Mouse (Mus musculus): ENCODE measurements at regions not wholly inside any gene's neighbourhood (a gene's known extent, or its start where the extent isn't known, plus 50 kb on each side); places are given as distances from the start of the nearest gene placed in this dataset.

- DNase-seq (ENCODE audit: low read depth, low spot score): no peak
Measured at GRCm38 (mm10) chr10:17074402-17075027, 648.5 kb upstream of the Cited2 start.

- DNase-seq (ENCODE audit: low read depth, low spot score): peak; percentile 11
Measured at GRCm38 (mm10) chr10:17075147-17075546, 647.9 kb upstream of the Cited2 start.

GRCm38 (mm10) chr10:17075576-17075975 lies 647.4 kb upstream of the Cited2 start:
- DNase-seq (ENCODE audit: low read depth, low spot score): no peak

- DNase-seq (ENCODE audit: low read depth, low spot score): no peak
Measured at GRCm38 (mm10) chr10:17076186-17076585, 646.8 kb upstream of the Cited2 start.

GRCm38 (mm10) chr10:17077580-17077979 lies 645.4 kb upstream of the Cited2 start:
- DNase-seq (ENCODE audit: low read depth, low spot score): no peak

DNA sequence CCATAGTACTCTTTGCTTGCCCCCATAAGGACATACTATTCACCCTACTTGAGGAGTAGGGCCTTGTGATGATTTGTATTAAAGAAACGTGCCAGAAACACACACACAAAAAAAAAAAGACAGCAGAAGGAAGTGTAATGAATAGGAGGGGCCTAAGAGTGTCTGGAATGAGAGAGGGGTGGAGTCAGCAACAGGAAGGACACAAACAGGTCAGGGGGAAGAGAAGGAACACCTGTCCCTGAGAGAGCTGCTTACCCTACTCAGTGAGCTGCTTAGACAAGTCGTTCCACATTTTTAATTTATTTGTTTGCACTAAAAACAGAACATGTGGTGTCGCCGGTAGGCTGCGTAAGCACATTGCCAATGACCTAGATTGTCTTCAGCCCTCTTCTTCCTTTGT lies 642.2 kb upstream of the Cited2 start:
- no peak for DNase-seq (ENCODE audit: low read depth, low spot score)

DNA sequence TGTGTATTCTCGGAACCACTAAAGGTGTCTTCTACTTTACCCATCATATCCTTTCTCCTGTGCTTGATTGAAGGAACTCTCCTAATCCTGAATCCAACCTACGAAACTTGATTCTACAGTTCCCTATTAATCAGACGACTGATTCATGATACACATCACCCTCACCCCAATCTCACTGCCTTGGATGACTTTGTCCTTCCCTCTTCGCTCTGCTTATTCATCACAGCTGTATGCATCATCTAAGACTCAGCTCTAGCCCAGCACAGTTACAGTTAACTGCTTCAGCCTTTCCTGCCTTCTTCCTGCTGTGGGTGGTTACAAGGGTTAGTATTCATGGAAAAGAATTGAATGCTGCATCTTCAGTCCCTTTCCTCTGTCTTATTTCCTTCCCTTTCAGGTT lies 640.1 kb upstream of the Cited2 start:
- no peak for DNase-seq (ENCODE audit: low read depth, low spot score)

DNA sequence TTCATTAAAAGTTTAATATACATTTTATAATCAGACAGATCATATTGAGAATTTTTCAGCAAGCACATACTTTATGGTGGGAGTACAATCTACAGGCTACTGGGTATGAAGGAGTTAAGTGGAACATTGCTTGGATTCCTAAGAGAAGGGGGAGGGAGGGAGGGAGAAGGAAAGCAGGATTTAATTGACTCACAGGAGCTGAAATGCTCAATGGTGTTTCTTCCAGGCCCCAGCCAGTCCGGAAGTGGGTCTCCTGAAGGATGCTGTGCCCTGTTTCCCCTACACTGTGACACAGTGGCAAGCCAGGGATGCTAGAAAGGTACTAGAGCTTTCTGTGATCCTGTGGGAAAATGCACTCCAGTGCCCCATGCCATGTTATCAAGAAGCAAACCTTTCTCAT lies 621.0 kb upstream of the Cited2 start:
- DNase-seq (ENCODE audit: low read depth, low spot score): no peak

DNA sequence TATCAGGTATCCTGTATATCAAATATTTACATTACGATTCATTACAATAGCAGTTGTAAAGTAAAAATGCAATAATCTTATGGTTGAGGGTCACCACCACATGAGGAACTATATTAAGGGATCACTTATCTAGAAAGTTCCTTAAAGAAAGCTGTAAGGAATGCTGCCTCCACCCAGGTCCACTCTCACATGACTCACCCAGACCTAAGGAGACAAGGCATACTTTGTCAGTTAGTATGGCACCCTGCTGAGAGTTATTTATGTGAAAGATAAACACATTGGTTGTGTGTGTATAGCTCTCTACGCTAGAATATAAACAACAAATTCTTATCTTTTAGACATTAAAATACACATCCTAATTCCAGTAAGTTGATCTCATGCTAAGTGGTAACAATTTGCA lies 619.6 kb upstream of the Cited2 start:
- no peak for DNase-seq (ENCODE audit: low read depth, low spot score)

- no peak for DNase-seq (ENCODE audit: low read depth, low spot score)
Measured at GRCm38 (mm10) chr10:17106831-17107230, 616.2 kb upstream of the Cited2 start.

DNA sequence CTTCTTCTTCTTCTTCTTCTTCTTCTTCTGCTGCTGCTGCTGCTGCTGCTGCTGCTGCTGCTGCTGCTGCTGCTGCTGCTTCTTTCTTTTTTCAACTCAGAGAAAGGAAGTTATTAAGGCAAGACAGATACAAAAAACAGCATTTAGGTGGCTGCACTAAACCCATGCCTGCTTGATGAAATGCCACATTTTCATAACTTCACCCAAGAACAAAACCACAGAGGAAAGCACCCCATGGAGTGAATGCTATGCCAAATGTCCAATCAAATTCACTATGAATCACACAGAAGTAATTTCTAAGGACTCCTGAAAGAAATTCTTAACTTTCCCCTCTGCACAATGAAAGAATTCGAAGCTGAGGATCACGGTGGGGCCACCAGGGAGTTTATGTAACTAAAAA lies 611.9 kb upstream of the Cited2 start:
- no peak for DNase-seq (ENCODE audit: low read depth, low spot score)

DNA sequence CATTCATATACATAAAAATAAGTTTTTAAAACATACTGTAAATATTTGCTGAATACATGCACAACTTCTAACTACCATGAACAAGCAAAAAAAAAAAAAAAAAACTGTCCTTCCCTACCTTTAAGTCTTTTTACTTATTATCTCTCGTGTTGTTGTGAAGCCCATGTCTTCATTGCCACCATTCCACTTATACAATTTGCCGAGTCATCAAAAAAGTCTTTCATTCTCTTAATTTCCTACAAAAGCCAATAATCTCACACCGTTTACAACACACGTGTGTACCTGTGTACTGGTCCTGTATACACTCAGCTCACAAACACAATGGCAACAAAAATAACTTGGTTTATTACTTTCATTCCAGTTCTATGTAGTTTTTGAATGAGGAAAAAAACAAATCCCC lies 608.2 kb upstream of the Cited2 start:
- DNase-seq (ENCODE audit: low read depth, low spot score): no peak

DNA sequence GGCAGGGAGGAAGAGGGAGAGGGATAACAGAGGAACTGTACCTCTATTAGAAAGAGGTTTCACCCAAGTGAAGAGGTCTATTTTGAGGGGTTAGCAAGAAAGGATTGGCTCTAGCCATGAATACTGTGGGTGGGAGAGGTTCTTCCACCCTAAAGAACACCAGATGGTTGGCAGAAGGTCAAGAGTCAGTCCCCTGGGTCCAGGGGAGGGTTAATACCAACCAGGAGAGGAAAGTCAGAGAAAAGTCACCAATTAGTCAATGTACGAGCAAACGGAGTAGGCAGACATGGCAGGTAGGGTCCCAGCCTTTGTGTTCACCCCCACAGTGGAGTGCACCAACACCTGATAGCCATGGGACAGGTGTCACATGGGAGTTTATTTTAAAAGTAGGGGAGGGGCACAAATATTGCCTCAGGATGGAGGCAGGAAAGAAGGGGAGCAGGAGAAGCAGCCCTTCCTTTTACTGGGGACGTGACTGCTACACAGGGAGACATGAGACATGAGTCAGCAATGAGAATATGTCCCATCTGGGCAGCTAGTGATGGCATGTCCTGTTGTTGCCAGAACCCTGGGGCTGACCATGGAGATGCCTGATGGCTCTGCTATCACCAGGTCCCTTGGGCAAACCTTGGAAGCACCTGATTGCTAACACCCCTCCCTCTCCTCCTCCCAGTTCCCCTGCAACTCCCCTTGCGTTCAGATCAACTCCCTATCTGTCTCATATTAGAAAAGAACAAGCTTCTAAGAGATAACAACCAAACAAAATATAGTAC lies 593.4 kb upstream of the Cited2 start:
- DNase-seq (ENCODE audit: low read depth, low spot score): no peak

DNA sequence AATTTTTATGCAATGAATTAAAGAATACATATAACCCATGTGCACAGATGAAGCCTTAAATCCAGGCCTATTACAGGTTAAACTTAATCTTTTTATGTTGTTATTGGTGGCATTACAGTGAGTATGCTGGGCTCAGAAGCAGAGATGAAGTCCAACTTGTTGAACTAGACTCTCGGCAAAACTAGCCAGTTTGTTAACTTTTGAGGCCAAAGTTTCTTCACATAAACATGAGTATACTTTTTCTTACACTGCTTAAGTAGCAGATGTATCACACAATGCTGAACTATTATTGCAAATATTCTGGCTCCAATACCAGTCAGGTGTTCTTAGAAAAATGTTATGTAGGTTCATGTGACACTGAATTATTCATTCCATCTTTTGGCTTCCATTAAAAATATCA lies 592.4 kb upstream of the Cited2 start:
- DNase-seq (ENCODE audit: low read depth, low spot score): no peak

- peak; percentile 13 for DNase-seq (ENCODE audit: low read depth, low spot score)
Measured at GRCm38 (mm10) chr10:17131763-17132162, 591.3 kb upstream of the Cited2 start.

GRCm38 (mm10) chr10:17175385-17175784 lies 547.6 kb upstream of the Cited2 start:
- DNase-seq (ENCODE audit: low read depth, low spot score): no peak

DNA sequence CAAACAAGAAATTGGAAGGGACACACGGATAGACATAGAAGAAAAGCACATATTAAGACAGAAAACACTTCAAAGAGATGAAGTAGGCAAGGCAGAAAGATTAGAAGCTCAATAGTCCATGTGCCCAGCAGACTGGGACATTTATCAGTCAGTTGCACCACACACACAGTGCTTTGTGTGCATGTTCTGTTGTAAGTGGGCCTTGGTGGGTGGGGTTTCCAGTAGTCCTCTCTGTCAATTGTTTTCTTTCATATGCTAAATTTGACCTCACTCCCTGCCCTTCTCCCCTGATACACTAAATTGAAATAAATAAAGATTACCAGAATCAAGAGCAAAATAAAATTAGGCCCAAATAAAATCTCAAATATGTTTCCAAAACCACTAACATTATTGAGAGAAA lies 546.0 kb upstream of the Cited2 start:
- DNase-seq (ENCODE audit: low read depth, low spot score): no peak

GRCm38 (mm10) chr10:17177503-17178278 lies 545.3 kb upstream of the Cited2 start:
- no peak for DNase-seq (ENCODE audit: low read depth, low spot score)

DNA sequence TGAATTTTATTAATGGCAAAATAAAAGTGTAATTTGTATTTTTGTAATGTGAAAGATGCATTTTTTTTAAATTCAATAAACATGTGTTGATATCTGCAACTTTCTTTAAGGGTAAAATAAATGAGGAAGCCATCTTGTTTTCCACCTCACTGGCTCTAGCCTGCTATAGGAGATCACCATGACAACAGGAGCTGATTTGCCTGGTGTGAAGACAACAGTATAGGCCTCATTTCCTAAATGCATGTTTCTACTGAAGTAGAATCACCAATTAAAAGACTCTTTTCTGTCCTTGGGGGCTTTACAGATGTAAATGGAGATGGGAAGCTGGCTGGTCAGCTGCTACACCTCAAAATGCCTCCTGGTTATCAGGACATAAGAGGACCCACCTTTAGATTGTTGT lies 544.4 kb upstream of the Cited2 start:
- no peak for DNase-seq (ENCODE audit: low read depth, low spot score)

- DNase-seq (ENCODE audit: low read depth, low spot score): no peak
Measured at GRCm38 (mm10) chr10:17184418-17184817, 538.6 kb upstream of the Cited2 start.

- DNase-seq (ENCODE audit: low read depth, low spot score): no peak
Measured at GRCm38 (mm10) chr10:17196205-17196604, 526.8 kb upstream of the Cited2 start.

- no peak for DNase-seq (ENCODE audit: low read depth, low spot score)
Measured at GRCm38 (mm10) chr10:17196636-17197035, 526.4 kb upstream of the Cited2 start.

All from telencephalon, adult 2 months (tissue).